ENCODE assay signal across 9 mouse cellular contexts in the genomic region with DNA sequence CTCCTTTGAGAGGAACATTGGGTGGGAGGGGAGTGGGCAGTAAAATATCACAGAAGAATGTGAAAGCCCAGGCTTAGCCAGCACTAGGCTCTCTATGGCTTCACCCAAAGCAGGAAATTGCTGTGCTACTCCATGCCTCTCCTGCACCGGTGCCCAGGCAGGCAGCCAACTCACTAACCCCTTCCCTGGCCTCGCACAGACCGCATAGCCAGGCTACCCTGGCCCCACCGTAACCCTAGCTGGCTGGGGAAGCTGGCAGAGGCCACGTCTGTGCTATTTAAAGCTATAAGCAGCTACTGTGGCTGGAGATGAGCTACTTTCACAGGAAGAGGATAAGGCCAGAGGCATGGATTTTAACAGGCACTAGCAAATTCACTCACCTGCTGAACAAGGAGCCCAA. TPM values are rescaled to one million over a fixed set of nuclear protein-coding genes. Genes with fewer than 3 reads are reported as not detected.
DNase-seq lines count a peak whose midpoint lies in the region; ATAC-seq and TF ChIP-seq lines count a peak whose summit lies in the region.
"Had no signal": no experiment of that assay in that cellular context is flagged by ENCODE, and none has a peak within 500 bp of the region (broad histone marks: within the 10 kb centered on the region; RNA-seq: fewer than 3 reads in every experiment).

No protein-coding gene starts in this region.

- 41% methylated on average over 5 of the region's 5 CpGs for WGBS in hindbrain, embryonic 14.5 days
- WGBS in hindbrain, embryonic 10.5 days, result 67% methylated on average over 5 of the region's 5 CpGs
- 30% methylated on average over 5 of the region's 5 CpGs for WGBS in intestine, embryonic 15.5 days
- 9% methylated on average over 5 of the region's 5 CpGs for WGBS in lung, embryonic 14.5 days

- TF ChIP-seq CTCF in brain, embryonic 14.5 days (IDR thresholded peaks at IDR 0.05; ENCODE audit: borderline replicate concordance, extremely low read depth, insufficient read depth, insufficient read length), result no peak
- TF ChIP-seq CTCF in lung, embryonic 14.5 days (IDR thresholded peaks at IDR 0.05; ENCODE audit: low read depth), result no peak

- DNase-seq in hindbrain, embryonic 14.5 days (ENCODE audit: low spot score), result no peak
- DNase-seq in hindbrain, embryonic 10.5 days (ENCODE audit: low spot score), result no peak
- DNase-seq in brain, embryonic 14.5 days (ENCODE audit: low read depth), result peak; percentile 83
- DNase-seq in gastrocnemius, postnatal 10 days, result peak; percentile 83
- peak; percentile 72 for DNase-seq in lung, embryonic 14.5 days
- DNase-seq in right cerebral cortex, postnatal 10 days (ENCODE audit: low spot score in 2 of 2), result peak; percentile 70 to 76
- DNase-seq in embryo, embryonic 10.5 days (ENCODE audit: low spot score), result no peak

- H3K27me3 ChIP-seq in hindbrain, embryonic 14.5 days (ENCODE audit: control insufficient read depth, insufficient read depth, low read length), result no peaks in the 10 kb centered on the region
- H3K27me3 ChIP-seq in hindbrain, embryonic 10.5 days (ENCODE audit: insufficient read depth, poor library complexity, severe bottlenecking), result no peaks in the 10 kb centered on the region
- no peaks in the 10 kb centered on the region for H3K27me3 ChIP-seq in intestine, embryonic 15.5 days (replicated peaks)
- H3K27me3 ChIP-seq in lung, embryonic 14.5 days (ENCODE audit: insufficient read depth, low read length), result no peaks in the 10 kb centered on the region
- H3K27me3 ChIP-seq: CH12.LX had no signal

- H3K9ac ChIP-seq in hindbrain, embryonic 14.5 days, result no peak overlapping the region
- H3K9ac ChIP-seq in intestine, embryonic 15.5 days, result no peak overlapping the region
- H3K9ac ChIP-seq in lung, embryonic 14.5 days, result no peak overlapping the region

- TF ChIP-seq POLR2A in brain, embryonic 14.5 days (IDR thresholded peaks at IDR 0.05; ENCODE audit: borderline replicate concordance, extremely low read depth, insufficient read depth, insufficient read length, poor library complexity, severe bottlenecking), result no peak

- no peaks in the 10 kb centered on the region for H3K36me3 ChIP-seq in hindbrain, embryonic 14.5 days (replicated peaks; ENCODE audit: control insufficient read depth, insufficient read depth)
- H3K36me3 ChIP-seq in hindbrain, embryonic 10.5 days, result no peaks in the 10 kb centered on the region
- H3K36me3 ChIP-seq in intestine, embryonic 15.5 days, result no peaks in the 10 kb centered on the region
- no peaks in the 10 kb centered on the region for H3K36me3 ChIP-seq in lung, embryonic 14.5 days (ENCODE audit: insufficient read depth)

- H3K4me1 ChIP-seq in hindbrain, embryonic 14.5 days (replicated peaks; ENCODE audit: control insufficient read depth, insufficient read depth, low read length), result no peaks in the 10 kb centered on the region; the same call in 1 of the 2 replicates
- H3K4me1 ChIP-seq in hindbrain, embryonic 10.5 days (replicated peaks), result no peaks in the 10 kb centered on the region
- peaks cover 4% of the 10 kb centered on the region for H3K4me1 ChIP-seq in intestine, embryonic 15.5 days (replicated peaks)
- H3K4me1 ChIP-seq in lung, embryonic 14.5 days (ENCODE audit: insufficient read depth), result no peaks in the 10 kb centered on the region

- no peak overlapping the region for H3K4me2 ChIP-seq in hindbrain, embryonic 14.5 days (replicated peaks)
- no peak overlapping the region for H3K4me2 ChIP-seq in intestine, embryonic 15.5 days (replicated peaks)
- no peak overlapping the region for H3K4me2 ChIP-seq in lung, embryonic 14.5 days

- ATAC-seq in hindbrain, embryonic 14.5 days (ENCODE audit: low FRiP score), result peak; percentile 80
- peak; percentile 58; the same call in 1 of the 2 replicates for ATAC-seq in intestine, embryonic 15.5 days
- peak; percentile 93 for ATAC-seq in lung, embryonic 14.5 days (ENCODE audit: insufficient read depth)

- H3K4me3 ChIP-seq in hindbrain, embryonic 14.5 days (replicated peaks; ENCODE audit: low read length), result no peak overlapping the region
- H3K4me3 ChIP-seq in hindbrain, embryonic 10.5 days, result no peak overlapping the region
- H3K4me3 ChIP-seq in intestine, embryonic 15.5 days (replicated peaks), result no peak overlapping the region
- no peak overlapping the region for H3K4me3 ChIP-seq in lung, embryonic 14.5 days (ENCODE audit: low read depth, low read length)

- H3K27ac ChIP-seq in hindbrain, embryonic 14.5 days, result no peak overlapping the region
- no peak overlapping the region for H3K27ac ChIP-seq in hindbrain, embryonic 10.5 days
- no peak overlapping the region for H3K27ac ChIP-seq in intestine, embryonic 15.5 days
- H3K27ac ChIP-seq in lung, embryonic 14.5 days (ENCODE audit: low read depth), result no peak overlapping the region

- no peaks in the 10 kb centered on the region for H3K9me3 ChIP-seq in hindbrain, embryonic 14.5 days (ENCODE audit: control insufficient read depth, low read length)
- no peaks in the 10 kb centered on the region for H3K9me3 ChIP-seq in hindbrain, embryonic 10.5 days
- no peaks in the 10 kb centered on the region for H3K9me3 ChIP-seq in intestine, embryonic 15.5 days
- H3K9me3 ChIP-seq in lung, embryonic 14.5 days (ENCODE audit: low read depth, low read length), result no peaks in the 10 kb centered on the region

RNA-seq across cellular contexts. Expression of a gene that starts 38.8 kb away (rescaled TPM):
- 7.6 and 7.7 TPM in 2 replicates for polyA plus RNA-seq in hindbrain, embryonic 14.5 days (2014; fragmentation: Nextera tagmentation; extraction: Ambion mirVana)
- polyA plus RNA-seq in hindbrain, embryonic 10.5 days (2016; fragmentation: Nextera tagmentation; extraction: Ambion mirVana), result 3.0 and 4.3 TPM in 2 replicates
- polyA plus RNA-seq in brain, embryonic 14.5 days (2012; rRNA removed), result 7.9 and 9.9 TPM in 2 replicates
- total RNA-seq in gastrocnemius, postnatal 10 days (2021), result 1 to 10 TPM; 5.4 to 5.8 TPM
- polyA plus RNA-seq in intestine, embryonic 15.5 days (2015; fragmentation: Nextera tagmentation; extraction: Ambion mirVana), result 2.0 TPM in 2 replicates
- polyA plus RNA-seq in lung, embryonic 14.5 days (2014; fragmentation: Nextera tagmentation; extraction: Ambion mirVana), result 5.6 and 5.9 TPM in 2 replicates
- total RNA-seq: CH12.LX had no signal

Comparison
In these comparisons a context has a peak if more than half of its experiments do, and no peak if none do; other contexts are left out.
1. DNase-seq: peak in brain, embryonic 14.5 days (single experiment), gastrocnemius, postnatal 10 days (single experiment), lung, embryonic 14.5 days (single experiment) and right cerebral cortex, postnatal 10 days (2 of 2); none in hindbrain, embryonic 14.5 days (single experiment), hindbrain, embryonic 10.5 days (single experiment) and embryo, embryonic 10.5 days (single experiment).
2. Peak in every context shown above with its lines, with median percentiles within 50 percentile points of each other: ATAC-seq.